Mouse (Mus musculus) myocyte (in vitro differentiated cells): Measurements from ENCODE around the gene Vmn1r218. TPM values are rescaled to one million over a fixed set of nuclear protein-coding genes. Genes with fewer than 3 reads are reported as not detected.
"Not testable (repeated sequence)": the region's sequence is repeated elsewhere in the genome, so short reads cannot be mapped to it uniquely, and the experiment has no call there.

Source experiments
- H3K27me3 ChIP-seq: one replicate; pipeline ENCODE4 v1.6.1; 2011; ENCODE audit not compliant: control insufficient read depth, insufficient read depth, insufficient read length
- H3K36me3 ChIP-seq: one replicate; pipeline ENCODE4 v1.6.1; 2011; ENCODE audit not compliant: control insufficient read depth, insufficient read depth
- H3K4me2 ChIP-seq: one replicate; pipeline ENCODE4 v1.6.1; 2011; ENCODE audit warnings: low read depth, control low read depth
- H3K4me3 ChIP-seq: one replicate; pipeline ENCODE4 v1.5.1; 2011; ENCODE audit warnings: mild to moderate bottlenecking, control low read depth, moderate library complexity
- H3K79me2 ChIP-seq: one replicate; pipeline ENCODE4 v1.6.1; 2011; ENCODE audit not compliant: control insufficient read depth, insufficient read depth
- H3ac ChIP-seq: one replicate; pipeline ENCODE4 v1.6.1; 2011; ENCODE audit not compliant: control insufficient read depth, insufficient read length
- CEBPB ChIP-seq: IDR thresholded peaks from 2 replicates; pipeline ENCODE4 v1.6.1; 2011; ENCODE audit warnings: mild to moderate bottlenecking, moderate library complexity; ENCODE audit not compliant: poor library complexity, insufficient read depth, severe bottlenecking
- E2F4 ChIP-seq: IDR thresholded peaks from one replicate; pipeline ENCODE4 v1.6.1; 2011; ENCODE audit warnings: mild to moderate bottlenecking, control low read depth, moderate library complexity; ENCODE audit not compliant: insufficient read depth
- MAX ChIP-seq: IDR thresholded peaks from one replicate; pipeline ENCODE4 v1.6.1; 2011; ENCODE audit warnings: low read depth, mild to moderate bottlenecking, control low read depth
- MYOD1 ChIP-seq, 3 experiments: IDR thresholded peaks; one replicate each; pipeline ENCODE4 v1.6.1; 2011; ENCODE audit warnings: control low read depth in 2 of 3, low read depth in 2 of 3, mild to moderate bottlenecking in 2 of 3, moderate library complexity in 1 of 3; ENCODE audit not compliant: insufficient read length in 2 of 3, control insufficient read depth in 1 of 3
- MYOG ChIP-seq, 3 experiments: IDR thresholded peaks; one replicate each; pipeline ENCODE4 v1.6.1; 2011; ENCODE audit warnings: control low read depth in 2 of 3, low read depth in 2 of 3, mild to moderate bottlenecking in 2 of 3; ENCODE audit not compliant: insufficient read length in 2 of 3, control insufficient read depth in 1 of 3, insufficient read depth in 1 of 3
- POLR2A ChIP-seq: IDR thresholded peaks from one replicate; pipeline ENCODE4 v1.6.1; 2011; ENCODE audit warnings: low read depth, mild to moderate bottlenecking, control low read depth, moderate library complexity; ENCODE audit not compliant: insufficient read length
- POLR2AphosphoS2 ChIP-seq: IDR thresholded peaks from one replicate; pipeline ENCODE4 v1.6.1; 2011; ENCODE audit warnings: low read depth, control low read depth; ENCODE audit not compliant: insufficient read length
- REST ChIP-seq: IDR thresholded peaks from one replicate; pipeline ENCODE4 v1.6.1; 2011; ENCODE audit warnings: mild to moderate bottlenecking, control low read depth, moderate library complexity; ENCODE audit not compliant: insufficient read depth, insufficient read length
- SRF ChIP-seq: IDR thresholded peaks from one replicate; pipeline ENCODE4 v1.6.1; 2011; ENCODE audit warnings: low read depth; ENCODE audit not compliant: control insufficient read depth, insufficient read length
- TCF12 ChIP-seq: IDR thresholded peaks from one replicate; pipeline ENCODE4 v1.6.1; 2011; ENCODE audit warnings: mild to moderate bottlenecking, control low read depth; ENCODE audit not compliant: poor library complexity, insufficient read depth, severe bottlenecking
- TCF3 ChIP-seq: IDR thresholded peaks from one replicate; pipeline ENCODE4 v1.6.1; 2011; ENCODE audit warnings: low read depth, control low read depth; ENCODE audit not compliant: insufficient read length
- USF1 ChIP-seq: IDR thresholded peaks from one replicate; pipeline ENCODE4 v1.6.1; 2011; ENCODE audit warnings: low read depth, mild to moderate bottlenecking, control low read depth, moderate library complexity
- polyA plus RNA-seq: library from polyadenylated mRNA; unstranded; fragments of >200 nt; fragmentation: generic; extraction: Trizol; gene quantifications from one replicate; pipeline ENCODE4 v1.2.1, GENCODE M21; 2012; ENCODE audit warnings: missing spikeins

The Vmn1r218 gene
- polyA plus RNA-seq = not detected

DNA sequence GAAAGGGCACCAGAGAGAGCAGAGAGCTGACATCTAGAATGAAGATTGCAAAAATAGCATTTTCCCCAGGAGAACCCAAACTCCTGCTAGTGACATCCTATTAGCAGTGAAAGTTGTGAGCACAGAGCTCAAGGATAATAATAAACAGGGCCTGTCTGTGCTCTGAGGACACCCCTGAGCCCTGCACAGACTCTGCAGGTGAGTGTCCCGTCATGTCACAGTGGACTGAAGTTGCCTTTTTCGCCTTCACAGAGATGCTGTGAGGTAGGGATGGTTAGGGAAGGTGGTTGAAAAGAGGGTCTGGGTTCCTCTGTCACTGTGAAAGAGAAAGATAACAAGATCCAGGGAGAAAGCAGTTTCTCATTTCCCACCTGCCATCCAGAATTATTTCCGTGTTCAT lies at the start of gene Vmn1r218:
Gene Vmn1r218 (plus strand): TSS at position 57 of the 400 bp plus-strand sequence.
- H3K79me2 ChIP-seq = no peaks in the 10 kb centered on the region
- no peaks in the 10 kb centered on the region for H3K27me3 ChIP-seq
- H3K36me3 ChIP-seq = no peaks in the 10 kb centered on the region
- H3ac ChIP-seq = no peak within 1 kb of the TSS
- no peak within 1 kb of the TSS for H3K4me2 ChIP-seq
- no peak for TF ChIP-seq USF1
- TF ChIP-seq MYOG (IDR thresholded peaks at IDR 0.05; ENCODE audit: control insufficient read depth in 1 of 3, insufficient read depth in 1 of 3, insufficient read length in 2 of 3, low read depth in 2 of 3) = no peak
- no peak within 1 kb of the TSS for H3K4me3 ChIP-seq

DNA sequence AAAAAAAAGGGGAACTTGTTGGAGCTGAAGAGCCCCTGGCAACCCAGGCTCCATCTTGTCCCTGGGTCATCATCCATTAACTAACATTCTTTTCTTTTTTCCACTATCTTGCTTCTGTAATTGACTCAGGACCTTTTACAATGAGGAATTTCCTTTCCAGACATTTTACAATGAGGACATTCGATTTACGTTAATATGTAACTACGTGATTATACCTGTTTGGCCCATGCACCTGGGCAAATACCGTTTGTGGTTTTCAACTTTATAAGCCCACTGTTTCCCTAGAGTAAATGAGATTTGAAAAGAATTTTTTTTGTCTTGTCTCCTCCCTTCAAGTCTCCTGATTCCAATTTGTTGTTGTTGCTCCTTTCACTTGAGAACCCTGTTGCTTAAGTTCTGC lies 38.6 kb upstream of the Vmn1r218 start:
- TF ChIP-seq CEBPB = no peak
- TF ChIP-seq MYOD1 (IDR thresholded peaks at IDR 0.05; ENCODE audit: control insufficient read depth in 1 of 3, insufficient read length in 2 of 3, low read depth in 2 of 3) = no peak
- TF ChIP-seq E2F4 = no peak
- TF ChIP-seq TCF3 = no peak
- no peak for TF ChIP-seq POLR2A
- no peak for TF ChIP-seq MAX
- no peak for TF ChIP-seq USF1
- TF ChIP-seq SRF = no peak
- TF ChIP-seq MYOG (IDR thresholded peaks at IDR 0.05; ENCODE audit: control insufficient read depth in 1 of 3, insufficient read depth in 1 of 3, insufficient read length in 2 of 3, low read depth in 2 of 3) = no peak
- no peak for TF ChIP-seq REST
- no peak for TF ChIP-seq POLR2AphosphoS2
- no peak for TF ChIP-seq TCF12
- no peak overlapping the region for H3ac ChIP-seq
- H3K4me2 ChIP-seq = no peak overlapping the region
- no peak overlapping the region for H3K4me3 ChIP-seq
- no peaks in the 10 kb centered on the region for H3K27me3 ChIP-seq
- H3K36me3 ChIP-seq = no peaks in the 10 kb centered on the region
- H3K79me2 ChIP-seq = no peaks in the 10 kb centered on the region

DNA sequence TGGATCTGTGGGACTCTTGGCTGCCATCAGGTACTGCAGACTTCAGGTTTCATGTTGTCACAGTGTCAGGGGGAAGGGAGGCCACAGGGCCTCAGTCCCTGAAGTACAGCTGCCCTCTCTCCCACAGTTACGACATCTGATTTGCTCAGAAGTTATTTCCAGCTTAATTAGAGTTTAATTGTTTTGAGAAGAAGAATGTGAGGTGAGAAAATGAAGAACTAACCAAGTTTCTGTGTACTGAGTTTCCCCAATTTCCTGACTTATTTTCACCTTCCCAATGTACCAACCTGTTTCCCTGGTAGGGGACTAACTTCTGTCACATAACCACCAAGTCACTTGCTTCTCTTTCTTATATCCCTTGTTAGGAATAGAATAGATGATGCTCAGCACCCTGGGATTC lies 14.8 kb upstream of the Vmn1r218 start, which contains the start of gene Vmn1r217:
Gene Vmn1r217 (minus strand): TSS at position 101 of the 400 bp plus-strand sequence.
- H3K4me2 ChIP-seq, H3K79me2 ChIP-seq, H3ac ChIP-seq, H3K36me3 ChIP-seq, H3K4me3 ChIP-seq, H3K27me3 ChIP-seq: not testable (repeated sequence)

DNA sequence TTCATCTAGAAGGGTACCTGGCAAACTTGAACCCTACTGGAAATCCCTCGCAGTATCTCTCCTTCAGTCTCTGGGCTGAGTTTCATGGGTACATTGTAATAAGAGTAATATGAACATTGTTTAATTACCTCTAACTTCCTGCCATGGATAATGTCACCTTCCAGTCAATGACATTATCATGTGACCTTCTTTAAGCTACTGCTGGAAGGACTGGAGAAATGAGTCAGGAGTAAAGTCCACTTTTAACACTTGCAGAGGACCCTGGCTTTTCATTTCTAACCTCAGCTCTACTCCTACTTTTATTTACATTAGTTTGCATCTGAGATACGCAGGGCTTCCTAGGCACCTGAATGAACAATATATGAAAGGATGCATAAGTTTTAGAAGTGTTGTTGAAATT lies 12.3 kb upstream of the Vmn1r218 start:
- Histone ChIP-seq H3K4me3 (no peak overlapping the region), H3ac (no peak overlapping the region), H3K4me2 (no peak overlapping the region), H3K36me3 (no peaks in the 10 kb centered on the region), H3K27me3 (no peaks in the 10 kb centered on the region), H3K79me2 (no peaks in the 10 kb centered on the region)
- TF ChIP-seq MYOD1 (IDR thresholded peaks at IDR 0.05; ENCODE audit: control insufficient read depth in 1 of 3, insufficient read length in 2 of 3, low read depth in 2 of 3) = no peak
- no peak for TF ChIP-seq CEBPB
- no peak for TF ChIP-seq E2F4
- no peak for TF ChIP-seq POLR2AphosphoS2
- no peak for TF ChIP-seq TCF12
- no peak for TF ChIP-seq POLR2A
- TF ChIP-seq MAX = no peak
- TF ChIP-seq MYOG (IDR thresholded peaks at IDR 0.05; ENCODE audit: control insufficient read depth in 1 of 3, insufficient read depth in 1 of 3, insufficient read length in 2 of 3, low read depth in 2 of 3) = no peak
- no peak for TF ChIP-seq TCF3
- no peak for TF ChIP-seq SRF
- TF ChIP-seq REST = no peak
- no peak for TF ChIP-seq USF1

DNA sequence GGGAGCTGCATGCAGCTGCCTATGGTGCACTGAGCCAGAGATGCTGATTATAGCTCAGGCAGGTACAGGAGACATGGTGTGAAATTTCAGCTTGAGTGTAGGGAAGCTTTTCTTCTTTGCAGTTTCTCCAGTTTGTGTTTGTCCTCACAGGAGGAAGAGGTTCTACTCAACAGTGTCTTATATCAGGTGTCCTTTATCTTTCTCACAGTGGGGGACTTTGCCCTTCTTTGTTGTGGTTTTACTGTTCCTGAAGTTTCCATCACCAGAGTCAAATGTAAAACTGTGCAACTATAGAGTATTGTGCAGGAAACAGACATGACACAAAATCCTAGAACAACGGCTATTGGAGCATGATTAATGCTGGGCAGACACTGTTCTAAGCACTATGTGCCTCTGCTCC lies 546 bp downstream of the Vmn1r218 start:
- Histone ChIP-seq H3K27me3 (no peaks in the 10 kb centered on the region), H3K4me2 (no peak overlapping the region), H3K79me2 (no peaks in the 10 kb centered on the region), H3ac (no peak overlapping the region), H3K4me3 (no peak overlapping the region), H3K36me3 (no peaks in the 10 kb centered on the region)
- TF ChIP-seq POLR2AphosphoS2 (no peak), CEBPB (no peak), MYOG (IDR thresholded peaks at IDR 0.05; ENCODE audit: control insufficient read depth in 1 of 3, insufficient read depth in 1 of 3, insufficient read length in 2 of 3, low read depth in 2 of 3) (no peak), SRF (no peak), USF1 (no peak), TCF3 (no peak), TCF12 (no peak), MYOD1 (IDR thresholded peaks at IDR 0.05; ENCODE audit: control insufficient read depth in 1 of 3, insufficient read length in 2 of 3, low read depth in 2 of 3) (no peak)
